Mouse (Mus musculus) heart, adult 2 months (tissue): ENCODE results near the gene S100a14.

ENCODE experiments used
- CTCF ChIP-seq: fragments of 200-600 bp; IDR thresholded peaks from 2 replicates; pipeline ENCODE4 v1.8.1; 2022; ENCODE audit warnings: antibody characterized with exemption, mild to moderate bottlenecking, moderate library complexity
- EP300 ChIP-seq: fragments of 200-500 bp; IDR thresholded peaks from 2 replicates; pipeline ENCODE4 v1.6.1; 2011; ENCODE audit warnings: low read depth, low read length, control low read depth; ENCODE audit not compliant: insufficient read depth
- POLR2A ChIP-seq: fragments of 200-500 bp; IDR thresholded peaks from 2 replicates; pipeline ENCODE4 v1.6.1; 2011; ENCODE audit warnings: mild to moderate bottlenecking, low read depth, low read length, control low read depth; ENCODE audit not compliant: insufficient read depth

DNA sequence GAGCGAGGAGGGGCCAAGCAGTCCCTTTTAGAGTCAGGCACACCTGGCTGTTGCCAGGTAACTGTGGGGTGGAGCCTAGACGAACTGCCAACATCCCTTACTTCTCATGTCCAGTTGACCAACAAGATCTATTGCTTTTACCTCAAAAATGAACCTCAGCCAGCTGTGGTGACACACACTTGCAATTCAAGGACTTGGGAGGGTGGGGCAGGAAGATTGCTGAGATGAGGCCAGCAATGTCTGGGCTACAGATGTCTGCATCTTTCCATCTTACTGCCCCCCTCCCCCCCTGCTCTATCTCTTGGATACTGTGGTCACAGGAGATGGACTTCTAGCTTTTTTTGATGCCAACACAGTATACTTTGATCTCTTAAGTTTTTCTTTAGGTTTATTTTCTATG, 25.6 kb downstream of the S100a14 start:
- TF ChIP-seq POLR2A (no peak), CTCF (no peak), EP300 (no peak)
